ENCODE assay signal across 12 mouse cellular contexts in the genomic region with DNA sequence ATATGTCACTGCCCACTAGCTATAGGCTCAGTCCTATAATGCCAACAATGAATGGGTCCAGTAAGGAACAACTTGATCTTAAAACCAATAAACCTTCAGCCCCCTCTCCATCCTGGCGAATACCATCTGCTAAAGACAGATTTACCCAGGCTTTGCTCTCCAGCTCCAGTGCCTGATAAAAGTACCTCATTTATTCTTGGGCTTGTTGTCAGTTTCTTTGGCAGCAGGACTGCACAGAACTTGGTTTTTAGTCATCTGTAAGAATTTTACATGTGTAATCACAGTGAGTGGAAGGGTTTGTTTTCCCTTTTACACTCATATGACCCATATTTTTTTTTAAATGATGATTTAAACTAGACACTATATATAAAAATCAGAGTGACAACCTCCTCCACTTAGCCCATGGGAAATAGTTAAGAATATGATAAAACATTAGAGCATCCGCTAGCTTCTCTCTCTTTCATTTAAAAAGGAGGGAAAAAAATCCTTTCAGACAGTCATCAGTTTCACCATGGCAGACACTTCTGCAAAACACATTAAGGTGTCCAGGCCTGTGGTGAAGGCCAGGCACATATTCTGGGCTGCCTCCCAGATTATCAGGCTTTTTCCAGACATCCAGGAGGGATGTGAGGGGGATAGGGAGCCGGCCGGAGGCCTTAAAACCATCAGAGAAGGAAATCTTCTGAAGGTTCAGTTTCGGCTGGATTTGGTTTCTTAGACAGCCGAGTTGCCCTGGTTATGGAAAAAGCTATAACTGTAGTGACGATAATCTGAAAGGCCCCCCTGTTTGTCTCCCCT.
DNase-seq lines count a peak whose midpoint lies in the region; ATAC-seq and TF ChIP-seq lines count a peak whose summit lies in the region.
"Had no signal": no experiment of that assay in that cellular context is flagged by ENCODE, and none has a peak within 500 bp of the region (broad histone marks: within the 10 kb centered on the region; RNA-seq: fewer than 3 reads in every experiment).

No protein-coding gene starts in this region.

- no peaks in the 10 kb centered on the region for H3K79me2 ChIP-seq in CH12.LX (replicated peaks; ENCODE audit: control insufficient read depth, extremely low read depth, insufficient read depth, poor library complexity, severe bottlenecking)

- H3K36me3 ChIP-seq in intestine, embryonic 14.5 days (ENCODE audit: control insufficient read depth, insufficient read depth, low read length): no peaks in the 10 kb centered on the region
- no peaks in the 10 kb centered on the region for H3K36me3 ChIP-seq in intestine, postnatal 0 days (ENCODE audit: control insufficient read depth, insufficient read depth)
- H3K36me3 ChIP-seq in CH12.LX (replicated peaks in 1 of 2; ENCODE audit: control insufficient read depth in 1 of 2, insufficient read depth in 1 of 2, low read length in 1 of 2): peaks cover 12 to 18% of the 10 kb centered on the region in 2 experiments
- no peaks in the 10 kb centered on the region for H3K36me3 ChIP-seq in neural tube, embryonic 15.5 days
- H3K36me3 ChIP-seq: forebrain, embryonic 12.5 days; hindbrain, embryonic 13.5 days had no signal

- 55% methylated on average over 7 of the region's 7 CpGs for WGBS in intestine, embryonic 14.5 days
- WGBS in intestine, postnatal 0 days: 80% methylated on average over 7 of the region's 7 CpGs
- 83% methylated on average over 7 of the region's 7 CpGs for WGBS in neural tube, embryonic 15.5 days

- H3K9me3 ChIP-seq in intestine, embryonic 14.5 days (ENCODE audit: control insufficient read depth, low read length): no peaks in the 10 kb centered on the region
- H3K9me3 ChIP-seq in intestine, postnatal 0 days (ENCODE audit: control insufficient read depth): no peaks in the 10 kb centered on the region
- peaks cover 8% of the 10 kb centered on the region for H3K9me3 ChIP-seq in CH12.LX (replicated peaks; ENCODE audit: low read length)
- no peaks in the 10 kb centered on the region for H3K9me3 ChIP-seq in neural tube, embryonic 15.5 days (replicated peaks)
- H3K9me3 ChIP-seq: forebrain, embryonic 12.5 days; hindbrain, embryonic 13.5 days had no signal

- in situ Hi-C loops in CH12.LX (cut with MboI; ENCODE audit: low pct_ligation_motif_present, low pct_unique_long_range_greater_than_20kb, low sequenced_read_pairs): no loop called here

- no peak for TF ChIP-seq EP300 in CH12.LX (IDR thresholded peaks at IDR 0.05; ENCODE audit: low read length)

- no peak for TF ChIP-seq CTCF in intestine, postnatal 0 days (IDR thresholded peaks at IDR 0.05; ENCODE audit: low read depth)
- no peak for TF ChIP-seq CTCF in CH12.LX (conservative IDR thresholded peaks at IDR 0.05 in 1 of 2, IDR thresholded peaks at IDR 0.05 in 1 of 2; ENCODE audit: low read depth in 2 of 2, low read length in 2 of 2)
- no peak for TF ChIP-seq CTCF in embryonic fibroblast, embryonic 13.5 days (IDR thresholded peaks at IDR 0.05; ENCODE audit: borderline replicate concordance, insufficient read depth, low read length)

- H3K9ac ChIP-seq in intestine, embryonic 14.5 days (ENCODE audit: low read length): no peak overlapping the region
- H3K9ac ChIP-seq in intestine, postnatal 0 days (ENCODE audit: low read depth, low read length): no peak overlapping the region
- no peak overlapping the region for H3K9ac ChIP-seq in CH12.LX (ENCODE audit: insufficient read depth, low read depth)
- no peak overlapping the region for H3K9ac ChIP-seq in neural tube, embryonic 15.5 days (replicated peaks)
- H3K9ac ChIP-seq: forebrain, embryonic 12.5 days; hindbrain, embryonic 13.5 days had no signal

- dilution Hi-C loops in CH12.LX (cut with MboI; ENCODE audit: extremely low pct_ligation_motif_present, extremely low pct_unique_long_range_greater_than_20kb, low sequenced_read_pairs): no loop called here

- peak; percentile 83 for ATAC-seq in frontal cortex, adult (ENCODE audit: low TSS enrichment)
- ATAC-seq in intestine, embryonic 14.5 days (replicated peaks; ENCODE audit: low FRiP score, low TSS enrichment, low read depth): no peak
- ATAC-seq in intestine, postnatal 0 days: no peak
- ATAC-seq in neural tube, embryonic 15.5 days (ENCODE audit: low FRiP score): no peak

- peak overlapping the region; percentile 48 for H3K27ac ChIP-seq in intestine, embryonic 14.5 days (ENCODE audit: low read depth)
- H3K27ac ChIP-seq in intestine, postnatal 0 days (ENCODE audit: low read depth, low read length): no peak overlapping the region
- H3K27ac ChIP-seq in CH12.LX (ENCODE audit: insufficient read depth, low read depth): no peak overlapping the region
- H3K27ac ChIP-seq in embryonic fibroblast, embryonic 13.5 days (ENCODE audit: insufficient read depth, low read length): peak overlapping the region; percentile 85
- no peak overlapping the region for H3K27ac ChIP-seq in neural tube, embryonic 15.5 days (replicated peaks)
- H3K27ac ChIP-seq: forebrain, embryonic 12.5 days; hindbrain, embryonic 13.5 days had no signal

- H3K4me3 ChIP-seq in intestine, embryonic 14.5 days (ENCODE audit: low read depth, low read length): no peak overlapping the region
- H3K4me3 ChIP-seq in intestine, postnatal 0 days (ENCODE audit: low read depth, low read length): no peak overlapping the region
- no peak overlapping the region for H3K4me3 ChIP-seq in CH12.LX (replicated peaks in 1 of 3; ENCODE audit: low read depth in 2 of 3, low read length in 2 of 3, poor library complexity in 1 of 3)
- no peak overlapping the region for H3K4me3 ChIP-seq in embryonic fibroblast, embryonic 13.5 days (ENCODE audit: insufficient read depth, low read length)
- H3K4me3 ChIP-seq in neural tube, embryonic 15.5 days (replicated peaks): no peak overlapping the region
- H3K4me3 ChIP-seq: forebrain, embryonic 12.5 days; hindbrain, embryonic 13.5 days had no signal

- TF ChIP-seq POLR2A in CH12.LX (IDR thresholded peaks at IDR 0.05; ENCODE audit: low read depth, low read length): no peak
- TF ChIP-seq POLR2A in embryonic fibroblast, embryonic 13.5 days (IDR thresholded peaks at IDR 0.05; ENCODE audit: low read depth, low read length): no peak

- TF ChIP-seq RAD21 in CH12.LX (IDR thresholded peaks at IDR 0.05; ENCODE audit: low read depth, low read length): no peak

- no peak for DNase-seq in frontal cortex, postnatal 14 days (ENCODE audit: low spot score in 2 of 2)
- no peak for DNase-seq in intestine, embryonic 14.5 days (ENCODE audit: low spot score)
- no peak for DNase-seq in CH12.LX (ENCODE audit: extremely low read depth)
- DNase-seq in thymus, postnatal 14 days: no peak
- DNase-seq: cerebellum, adult 8-10 months; kidney, adult 8-10 months had no signal

- peaks cover 6% of the 10 kb centered on the region; the same call in 1 of the 2 replicates for H3K4me1 ChIP-seq in intestine, embryonic 14.5 days (replicated peaks; ENCODE audit: control insufficient read depth, insufficient read depth, low read length)
- H3K4me1 ChIP-seq in intestine, postnatal 0 days (replicated peaks; ENCODE audit: control insufficient read depth, insufficient read depth, low read length): no peaks in the 10 kb centered on the region
- peaks cover 7 to 22% of the 10 kb centered on the region in 2 experiments for H3K4me1 ChIP-seq in CH12.LX (ENCODE audit: control insufficient read depth in 1 of 2, insufficient read depth in 2 of 2)
- H3K4me1 ChIP-seq in embryonic fibroblast, embryonic 13.5 days (ENCODE audit: control insufficient read depth, insufficient read depth, low read length): peaks cover 15% of the 10 kb centered on the region
- no peaks in the 10 kb centered on the region for H3K4me1 ChIP-seq in neural tube, embryonic 15.5 days
- H3K4me1 ChIP-seq: hindbrain, embryonic 13.5 days had no signal

- no peak overlapping the region for H3K4me2 ChIP-seq in intestine, embryonic 14.5 days (ENCODE audit: low read length)
- H3K4me2 ChIP-seq in intestine, postnatal 0 days (replicated peaks; ENCODE audit: low read depth): no peak overlapping the region
- peak overlapping the region; percentile 21; the same call in 1 of the 2 replicates for H3K4me2 ChIP-seq in CH12.LX (ENCODE audit: insufficient read depth, low read depth, poor library complexity, severe bottlenecking)
- no peak overlapping the region for H3K4me2 ChIP-seq in neural tube, embryonic 15.5 days
- H3K4me2 ChIP-seq: forebrain, embryonic 12.5 days; hindbrain, embryonic 13.5 days had no signal

- H3K27me3 ChIP-seq in intestine, embryonic 14.5 days (replicated peaks; ENCODE audit: control insufficient read depth, insufficient read depth, low read length): no peaks in the 10 kb centered on the region
- H3K27me3 ChIP-seq in intestine, postnatal 0 days (replicated peaks; ENCODE audit: control insufficient read depth, insufficient read depth, low read length): no peaks in the 10 kb centered on the region
- H3K27me3 ChIP-seq in CH12.LX (replicated peaks): no peaks in the 10 kb centered on the region
- H3K27me3 ChIP-seq in neural tube, embryonic 15.5 days (replicated peaks): no peaks in the 10 kb centered on the region
- H3K27me3 ChIP-seq: forebrain, embryonic 12.5 days; hindbrain, embryonic 13.5 days had no signal

TF ChIP-seq in CH12.LX, 34 proteins besides CTCF, POLR2A, EP300 and RAD21:
- TF ChIP-seq JUN (IDR thresholded peaks at IDR 0.05; ENCODE audit: insufficient read depth, low read depth, low read length) (no peak), SIN3A (IDR thresholded peaks at IDR 0.05; ENCODE audit: low read length) (no peak), MXI1 (IDR thresholded peaks at IDR 0.05; ENCODE audit: low read depth, low read length) (no peak), POLR2AphosphoS2 (IDR thresholded peaks at IDR 0.05; ENCODE audit: low read depth, low read length) (no peak), RCOR1 (conservative IDR thresholded peaks at IDR 0.05; ENCODE audit: low read depth, low read length) (no peak), MEF2A (IDR thresholded peaks at IDR 0.05; ENCODE audit: borderline replicate concordance, low read depth, low read length) (no peak), JUND (conservative IDR thresholded peaks at IDR 0.05; ENCODE audit: low read depth, low read length) (no peak), CHD1 (IDR thresholded peaks at IDR 0.05; ENCODE audit: low read depth, low read length) (no peak)

Comparison
In these comparisons a context has a peak if more than half of its experiments do, and no peak if none do; other contexts are left out.
1. H3K27ac ChIP-seq: peak in intestine, embryonic 14.5 days (single experiment) and embryonic fibroblast, embryonic 13.5 days (single experiment); none in intestine, postnatal 0 days (single experiment), CH12.LX (single experiment) and neural tube, embryonic 15.5 days (single experiment).